ENCODE assay signal across 26 mouse cellular contexts in genomic region chr12:3540871-3541270, GRCm38 (mm10).
"Had no signal": no experiment of that assay in that cellular context is flagged by ENCODE, and none has a peak within 500 bp of the region (broad histone marks: within the 10 kb centered on the region; RNA-seq: fewer than 3 reads in every experiment).

No protein-coding gene starts in this region.

- H3K27ac ChIP-seq: embryonic facial prominence, embryonic 10.5 days; embryonic facial prominence, embryonic 12.5 days; embryonic facial prominence, embryonic 13.5 days; embryonic facial prominence, embryonic 15.5 days; forebrain, embryonic 10.5 days; forebrain, embryonic 12.5 days; forebrain, embryonic 13.5 days; forebrain, embryonic 15.5 days; gastrocnemius, adult 2 months; heart, adult 2 months had no signal

- H3K9me3 ChIP-seq: embryonic facial prominence, embryonic 10.5 days; embryonic facial prominence, embryonic 12.5 days; embryonic facial prominence, embryonic 15.5 days; forebrain, embryonic 10.5 days; forebrain, embryonic 12.5 days; forebrain, embryonic 13.5 days; forebrain, embryonic 15.5 days had no signal

- H3K36me3 ChIP-seq: embryonic facial prominence, embryonic 10.5 days; embryonic facial prominence, embryonic 12.5 days; embryonic facial prominence, embryonic 13.5 days; embryonic facial prominence, embryonic 15.5 days; forebrain, embryonic 10.5 days; forebrain, embryonic 12.5 days; forebrain, embryonic 15.5 days had no signal

- DNase-seq: cerebellum, adult 2 months; cerebellum, adult 8-10 months; cerebellum, adult 9-10 months; cerebellum, adult 9-11 months; cerebellum, postnatal 10 days; cerebellum, postnatal 14 days; cerebellum, postnatal 25 days; cerebellum, postnatal 36 days; embryo, embryonic 11 days; forebrain, postnatal 0 days; gastrocnemius, adult 2 months; gastrocnemius, postnatal 10 days; gastrocnemius, postnatal 14 days; gastrocnemius, postnatal 25 days; gastrocnemius, postnatal 36 days; heart, adult 18-20 months; heart, adult 2 months had no signal

- H3K4me1 ChIP-seq: embryonic facial prominence, embryonic 10.5 days; embryonic facial prominence, embryonic 12.5 days; forebrain, embryonic 10.5 days; forebrain, embryonic 12.5 days; forebrain, embryonic 15.5 days had no signal

- H3K27me3 ChIP-seq: embryonic facial prominence, embryonic 12.5 days; embryonic facial prominence, embryonic 13.5 days; embryonic facial prominence, embryonic 15.5 days; forebrain, embryonic 12.5 days; forebrain, embryonic 13.5 days; forebrain, embryonic 15.5 days had no signal

- H3K4me3 ChIP-seq: embryonic facial prominence, embryonic 10.5 days; embryonic facial prominence, embryonic 12.5 days; embryonic facial prominence, embryonic 13.5 days; embryonic facial prominence, embryonic 15.5 days; erythroblast, embryonic 14.5 days; forebrain, embryonic 10.5 days; forebrain, embryonic 12.5 days; forebrain, embryonic 13.5 days; forebrain, embryonic 15.5 days; gastrocnemius, adult 2 months; heart, adult 2 months had no signal
